Mouse (Mus musculus): ENCODE measurements around the gene Ppp4r3a.
"Not testable (repeated sequence)": the region's sequence is repeated elsewhere in the genome, so short reads cannot be mapped to it uniquely, and the experiment has no call there.

The Ppp4r3a gene

DNA sequence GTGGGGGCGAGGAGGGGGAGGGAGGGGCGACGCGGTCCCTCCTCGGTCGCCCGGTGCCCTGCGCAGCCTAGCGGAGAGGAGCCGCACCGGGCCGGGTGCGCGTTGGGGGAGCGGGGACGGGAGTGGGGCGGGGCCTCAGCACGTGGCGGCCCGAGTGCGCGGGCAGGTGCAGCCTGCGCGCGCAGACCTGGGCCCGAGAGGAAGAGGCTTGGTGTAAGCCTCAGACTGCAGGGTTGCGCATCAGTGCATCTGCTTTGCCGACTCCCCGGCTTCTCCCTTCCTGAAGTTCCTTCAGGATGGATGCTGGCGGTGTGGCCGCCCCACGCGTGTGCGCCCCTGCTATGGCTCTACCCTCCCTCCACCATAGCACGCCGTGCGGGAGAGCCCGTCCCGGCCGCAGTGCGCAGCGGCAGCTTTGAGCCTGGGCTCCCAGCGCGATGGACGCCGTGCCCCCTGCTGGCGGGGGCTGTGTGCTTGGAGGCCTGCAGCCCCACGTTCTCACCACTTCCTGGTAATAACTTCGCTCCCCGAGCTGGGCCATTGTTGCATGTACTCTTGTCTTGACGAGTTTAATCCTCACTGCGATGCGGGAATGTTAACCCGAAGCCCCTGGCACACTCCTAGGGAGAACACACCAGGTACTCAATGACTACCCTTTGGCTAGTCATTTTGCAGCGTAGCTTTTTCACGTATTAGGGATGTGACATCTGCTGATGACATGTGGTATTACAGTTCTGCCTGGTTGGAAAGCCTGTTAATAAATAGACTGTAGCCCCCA lies 54.4 kb downstream of the Ppp4r3a start, which contains the start of gene Ccdc88c:
Ccdc88c (minus strand) TSS at position 103 of the 778 bp plus-strand sequence.
- DNase-seq (ENCODE audit: low read depth), result peak; percentile 94

GRCm38 (mm10) chr12:101028247-101028953 lies 55.1 kb downstream of the Ppp4r3a start:
- no peak for DNase-seq (ENCODE audit: low read depth)

DNA sequence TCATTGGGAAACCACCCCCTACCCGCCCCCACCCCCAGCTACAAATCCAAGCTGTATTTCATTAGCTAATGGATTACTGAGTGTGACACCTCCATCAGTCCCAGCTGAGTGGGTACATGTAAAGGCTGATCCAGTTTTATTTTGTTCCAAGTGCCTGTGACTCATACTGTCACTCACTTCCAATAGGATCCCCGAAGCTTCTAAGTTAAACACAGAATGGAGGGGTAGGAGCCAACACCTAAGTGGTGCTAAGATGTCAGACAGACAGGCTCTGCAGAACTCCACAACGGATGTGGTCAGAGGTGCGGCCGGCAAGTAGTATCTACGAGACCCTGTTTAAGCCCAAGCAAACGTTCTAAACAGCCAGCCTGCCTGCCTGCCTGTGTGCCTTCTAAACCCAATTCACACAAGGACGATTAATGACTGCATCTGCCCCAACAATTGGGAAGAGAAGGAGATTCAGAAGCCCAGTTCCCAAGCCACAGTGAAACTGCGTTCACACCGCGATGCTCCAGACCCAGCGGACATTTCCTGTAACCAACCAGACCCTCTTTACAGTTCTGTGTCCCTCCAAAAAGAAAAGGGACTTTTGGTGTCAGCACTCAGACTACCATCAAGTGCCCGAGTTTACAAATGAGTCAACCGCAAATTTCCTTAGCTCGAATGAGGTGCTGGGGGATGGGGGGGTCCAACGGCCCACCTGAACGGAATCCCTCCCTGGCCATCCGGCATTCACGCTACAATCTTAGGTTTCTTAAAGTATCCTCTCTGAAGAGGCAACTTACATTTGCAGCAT lies 55.9 kb downstream of the Ppp4r3a start:
- DNase-seq (ENCODE audit: low read depth), result peak; percentile 66

- DNase-seq (ENCODE audit: low read depth), result no peak
Measured at GRCm38 (mm10) chr12:101026946-101027345, 56.6 kb downstream of the Ppp4r3a start.

DNA sequence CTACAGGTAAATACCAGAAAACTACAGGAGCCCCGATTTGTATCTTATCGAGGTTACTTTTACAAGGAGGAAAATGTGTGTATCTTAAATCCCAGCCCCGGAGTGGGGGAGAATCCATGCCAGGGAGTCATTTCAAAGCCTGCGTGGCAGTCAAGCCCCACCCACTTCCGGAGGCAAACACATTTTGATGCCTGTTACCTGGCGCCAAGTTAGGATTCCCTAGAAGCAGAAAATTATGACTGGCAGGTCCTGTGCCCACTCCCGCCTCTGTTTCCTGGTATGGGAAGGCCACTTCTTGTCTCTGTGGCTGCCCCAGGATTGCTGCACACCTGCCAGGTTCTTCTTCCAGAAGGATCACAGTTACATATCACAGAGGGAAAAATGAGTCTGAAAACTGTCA lies 57.0 kb downstream of the Ppp4r3a start:
- DNase-seq (ENCODE audit: low read depth), result no peak

DNA sequence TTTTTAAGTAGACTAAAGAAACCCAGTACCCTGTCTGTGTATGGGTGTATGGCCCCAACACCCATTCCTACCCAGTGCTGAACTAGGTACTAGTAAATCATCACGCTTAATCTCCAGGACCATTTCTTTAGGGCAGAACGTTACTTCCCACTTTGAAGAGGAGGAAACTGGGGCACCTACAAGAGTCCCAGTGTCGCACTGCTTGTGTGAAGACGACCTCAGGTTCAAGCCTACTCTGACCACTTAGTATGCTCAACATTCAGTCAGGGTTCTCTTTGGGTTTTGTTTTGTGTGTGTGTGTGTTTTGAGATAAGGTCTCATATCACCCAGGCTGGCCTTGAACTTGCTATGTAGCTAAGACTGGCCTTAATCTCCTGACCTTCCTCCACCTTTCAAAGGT lies 57.5 kb downstream of the Ppp4r3a start:
- no peak for DNase-seq (ENCODE audit: low read depth)

DNA sequence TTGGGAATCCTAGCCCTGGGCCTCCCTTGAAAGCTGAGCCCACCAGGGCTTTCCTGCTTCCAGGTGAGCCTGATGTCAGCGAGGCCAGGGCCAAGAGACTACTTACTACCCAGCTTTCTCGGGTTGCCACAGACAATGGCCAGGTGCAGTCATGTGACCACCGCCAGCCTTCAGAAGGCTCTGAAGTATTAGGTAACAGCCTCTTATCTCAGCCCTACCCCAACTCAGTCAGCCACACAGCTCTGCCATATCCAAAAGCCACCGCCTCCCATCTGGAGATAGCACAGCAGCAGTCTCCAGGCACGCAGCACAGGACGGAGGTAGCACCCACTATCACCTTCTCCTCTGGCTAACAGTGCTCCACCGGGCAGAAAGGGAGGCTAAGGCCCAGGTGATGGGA lies 58.1 kb downstream of the Ppp4r3a start:
- DNase-seq (ENCODE audit: low read depth), result no peak

- DNase-seq (ENCODE audit: low read depth), result no peak
Measured at GRCm38 (mm10) chr12:101024824-101025223, 58.7 kb downstream of the Ppp4r3a start.

GRCm38 (mm10) chr12:101023143-101023542 lies 60.4 kb downstream of the Ppp4r3a start:
- no peak for DNase-seq (ENCODE audit: low read depth)

DNA sequence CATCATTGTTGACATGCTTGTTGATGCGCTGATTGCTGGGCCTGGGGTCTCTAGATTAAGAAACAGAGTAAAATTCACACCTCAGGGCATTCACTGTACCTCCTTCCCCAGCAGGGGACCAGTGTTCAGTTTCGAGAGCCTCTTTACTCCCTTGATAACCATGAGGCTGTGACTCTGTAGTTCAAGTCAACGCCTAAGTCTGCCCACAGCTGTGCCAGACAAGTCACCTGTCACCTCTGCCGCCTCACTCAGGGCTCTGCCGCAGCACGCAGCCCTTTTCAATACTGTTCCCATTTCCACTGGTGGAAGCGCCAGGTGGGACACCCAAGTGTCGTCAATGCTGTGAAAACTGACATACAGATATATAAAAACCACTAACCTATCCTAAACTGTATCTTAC lies 61.1 kb downstream of the Ppp4r3a start:
- no peak for DNase-seq (ENCODE audit: low read depth)

DNA sequence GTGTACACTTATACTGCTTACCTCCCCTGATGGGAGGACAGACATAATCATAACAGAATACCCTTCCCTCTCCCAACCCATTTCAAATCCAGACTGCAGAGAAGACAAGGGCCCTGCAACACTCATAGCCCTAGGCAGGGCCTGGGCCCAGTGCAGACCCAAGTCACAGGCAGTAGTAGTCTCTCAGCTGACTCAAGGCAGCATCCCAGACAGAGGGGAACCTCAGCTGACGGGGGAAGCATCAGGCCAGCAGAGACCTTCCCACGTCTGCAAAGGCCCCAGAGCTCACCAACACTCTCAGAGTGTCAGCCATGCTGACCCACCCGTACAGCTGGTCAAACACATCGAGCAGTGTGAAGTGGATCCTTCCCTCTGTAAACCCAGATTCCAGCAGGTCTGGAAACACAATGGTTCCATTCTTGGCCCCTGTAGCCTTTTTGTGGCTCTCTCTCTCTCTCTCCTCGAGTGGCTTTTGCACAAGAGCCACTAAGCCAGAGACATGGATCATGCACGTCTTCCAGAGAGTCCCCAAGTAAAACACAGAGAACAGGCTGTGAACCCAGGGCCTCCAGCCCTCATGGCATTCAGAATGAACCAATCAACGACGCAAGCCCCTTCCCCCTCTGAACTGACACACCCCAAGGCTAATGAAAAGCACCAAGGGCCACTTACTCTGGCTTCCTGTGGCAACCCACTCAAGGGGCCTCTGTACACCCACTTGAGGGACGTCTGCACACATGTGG lies 61.8 kb downstream of the Ppp4r3a start:
- no peak for DNase-seq (ENCODE audit: low read depth)

DNA sequence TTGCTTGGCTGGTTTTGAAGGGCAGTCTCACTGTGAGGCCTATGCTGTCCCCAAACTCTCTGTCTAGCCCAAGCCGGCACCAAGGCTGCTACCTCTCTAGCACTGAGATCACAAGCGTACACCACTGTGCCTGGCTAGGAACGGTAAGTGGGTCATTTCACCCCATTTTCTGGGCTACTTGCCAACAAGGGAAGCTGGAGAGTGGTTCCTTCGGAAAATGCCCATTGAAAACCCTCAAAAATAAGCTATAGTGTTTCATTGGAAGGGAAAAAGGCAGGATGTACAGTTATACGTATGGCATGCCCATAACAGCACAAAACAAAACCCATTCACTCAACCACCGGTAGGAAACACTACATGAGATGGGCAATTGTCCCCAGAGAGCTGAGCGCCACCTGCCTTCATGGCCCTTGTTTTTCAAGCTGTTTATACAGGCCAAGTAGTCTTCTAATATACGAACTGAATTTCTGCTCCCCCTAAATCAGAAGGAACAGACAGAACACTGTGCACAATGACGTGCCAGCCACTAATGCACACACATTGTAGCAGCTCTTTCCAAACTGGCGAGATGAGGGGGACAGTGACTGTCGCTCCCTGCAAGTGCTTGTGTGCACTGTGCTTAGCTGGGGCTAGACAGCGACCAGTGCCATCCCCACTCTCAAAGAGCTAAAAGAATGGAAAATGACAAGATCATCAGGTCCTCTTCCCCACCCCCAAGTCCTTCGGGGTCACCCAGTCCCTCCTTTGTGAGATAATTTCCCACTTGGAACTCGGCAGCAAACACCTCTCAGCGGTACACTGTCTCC lies 63.1 kb downstream of the Ppp4r3a start:
- no peak for DNase-seq (ENCODE audit: low read depth)

- no peak for DNase-seq (ENCODE audit: low read depth)
Measured at GRCm38 (mm10) chr12:101019443-101019842, 64.1 kb downstream of the Ppp4r3a start.

GRCm38 (mm10) chr12:101019031-101019430 lies 64.5 kb downstream of the Ppp4r3a start:
- no peak for DNase-seq (ENCODE audit: low read depth)

GRCm38 (mm10) chr12:101017971-101018371 lies 65.5 kb downstream of the Ppp4r3a start:
- peak; percentile 91 for DNase-seq (ENCODE audit: low read depth)

GRCm38 (mm10) chr12:101016412-101016928 lies 67.0 kb downstream of the Ppp4r3a start:
- no peak for DNase-seq (ENCODE audit: low read depth)

DNA sequence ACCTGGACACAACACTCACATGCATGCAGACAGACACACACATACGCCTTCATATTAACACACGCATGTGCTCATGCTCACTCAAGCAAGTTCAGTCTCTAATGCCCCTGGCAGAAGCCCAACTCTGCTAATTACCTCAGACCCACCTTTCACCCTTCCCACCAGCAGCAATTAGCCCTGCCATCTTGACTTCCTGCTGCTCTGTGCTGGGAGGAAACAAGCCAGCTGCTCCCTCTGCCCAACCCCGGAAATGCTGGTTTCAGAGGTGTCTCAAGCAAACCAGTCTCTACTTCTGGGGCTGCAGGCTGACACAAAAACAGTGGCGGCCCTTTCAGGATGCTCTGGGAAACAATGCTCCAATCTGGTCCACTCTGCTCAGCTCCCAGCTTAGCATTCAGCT lies 67.6 kb downstream of the Ppp4r3a start:
- DNase-seq (ENCODE audit: low read depth), result peak; percentile 80

GRCm38 (mm10) chr12:101015165-101015560 lies 68.3 kb downstream of the Ppp4r3a start:
- no peak for DNase-seq (ENCODE audit: low read depth)

DNA sequence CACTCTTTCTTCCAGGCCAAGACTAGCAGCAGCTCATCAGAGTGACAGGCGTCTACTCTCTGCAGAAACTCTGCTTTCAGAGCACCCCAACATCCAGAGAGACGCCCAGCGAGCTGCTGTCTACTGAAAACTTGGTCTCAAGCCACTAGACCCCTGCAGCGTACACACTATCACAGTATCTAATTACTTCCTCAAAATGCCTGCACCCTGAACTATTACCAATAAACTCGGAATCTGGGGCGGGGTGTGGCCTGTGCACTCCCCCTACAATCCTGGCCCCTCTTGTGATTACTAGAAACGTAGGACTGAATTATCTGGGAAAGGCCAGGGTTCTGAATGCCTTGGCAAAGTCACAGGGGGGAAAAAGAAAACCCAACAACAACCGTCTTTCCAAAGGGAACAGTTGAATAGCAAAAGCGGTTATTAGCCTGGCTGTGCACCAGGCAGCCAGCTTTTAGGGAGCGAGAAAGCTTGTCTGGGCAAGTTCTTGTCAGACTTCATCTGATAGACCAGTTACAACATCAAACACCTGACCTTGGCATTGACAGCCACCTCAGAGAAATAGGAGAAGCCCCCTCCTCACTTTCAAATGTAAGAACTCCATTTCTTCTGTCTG lies 68.8 kb downstream of the Ppp4r3a start:
- no peak for DNase-seq (ENCODE audit: low read depth)

DNA sequence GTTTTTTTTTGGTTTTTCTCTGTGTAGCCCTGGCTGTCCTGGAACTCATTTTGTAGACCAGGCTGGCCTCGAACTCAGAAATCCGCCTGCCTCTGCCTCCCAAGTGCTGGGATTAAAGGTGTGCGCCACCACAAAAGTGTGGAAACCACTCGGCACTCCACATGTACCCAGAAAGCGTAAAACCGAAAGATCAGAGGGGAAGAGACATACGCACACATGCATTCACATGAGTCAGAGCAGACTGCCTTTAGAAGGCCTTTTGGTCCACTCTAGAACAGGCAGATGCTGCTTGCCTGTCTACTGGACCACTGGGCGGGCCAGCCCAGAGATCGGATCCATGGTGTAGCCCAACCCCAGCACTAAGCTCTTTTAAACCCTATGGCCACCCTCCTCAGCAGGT lies 69.8 kb downstream of the Ppp4r3a start:
- not testable (repeated sequence) for DNase-seq (ENCODE audit: low read depth)

Measured in 416B (cell line).